Mouse (Mus musculus): ENCODE results near the gene Tmem199. TPM values are rescaled to one million over a fixed set of nuclear protein-coding genes. Genes with fewer than 3 reads are reported as not detected.

Tmem199 gene
- polyA plus RNA-seq, 1 experiment from 2014 or later, result 49.2 TPM

DNA sequence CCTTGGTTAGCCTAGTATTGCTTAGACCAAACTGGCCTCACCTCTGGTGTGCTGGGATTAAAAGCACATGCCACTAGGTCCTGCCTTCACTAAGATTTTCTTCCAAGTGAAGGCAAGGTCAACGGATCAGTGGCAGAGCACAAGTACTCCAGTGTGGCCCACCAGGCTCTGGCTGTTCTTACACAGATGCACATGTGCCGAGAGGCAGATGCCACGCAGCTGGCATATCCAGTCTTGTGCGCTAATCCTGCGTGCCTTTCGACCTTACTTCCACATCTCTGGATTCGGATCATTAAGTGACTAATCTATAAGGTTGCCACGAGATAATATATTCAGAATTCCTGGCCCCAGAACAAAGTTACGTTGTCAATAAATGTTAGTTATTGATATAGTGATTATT, 46.9 kb downstream of the Tmem199 start:
- H3K36me3 ChIP-seq (ENCODE audit: control insufficient read depth, insufficient read depth), result no peaks in the 10 kb centered on the region
- H3K9ac ChIP-seq (ENCODE audit: low read depth, low read length), result no peak overlapping the region
- ATAC-seq, result no peak
- no peak overlapping the region for H3K27ac ChIP-seq (ENCODE audit: low read depth, low read length)
- no peaks in the 10 kb centered on the region for H3K9me3 ChIP-seq (ENCODE audit: control insufficient read depth)
- H3K4me3 ChIP-seq (ENCODE audit: low read depth, low read length), result peak overlapping the region; percentile 71
- H3K27me3 ChIP-seq (replicated peaks; ENCODE audit: control insufficient read depth, insufficient read depth, low read length), result no peaks in the 10 kb centered on the region
- peak overlapping the region; percentile 92 for H3K4me2 ChIP-seq (replicated peaks; ENCODE audit: low read depth)
- 24% methylated on average over 9 of the region's 9 CpGs for whole genome bisulfite sequencing
- peaks cover 7% of the 10 kb centered on the region for H3K4me1 ChIP-seq (replicated peaks; ENCODE audit: control insufficient read depth, insufficient read depth, low read length)
- no peak for TF ChIP-seq CTCF (IDR thresholded peaks at IDR 0.05; ENCODE audit: low read depth)

DNA sequence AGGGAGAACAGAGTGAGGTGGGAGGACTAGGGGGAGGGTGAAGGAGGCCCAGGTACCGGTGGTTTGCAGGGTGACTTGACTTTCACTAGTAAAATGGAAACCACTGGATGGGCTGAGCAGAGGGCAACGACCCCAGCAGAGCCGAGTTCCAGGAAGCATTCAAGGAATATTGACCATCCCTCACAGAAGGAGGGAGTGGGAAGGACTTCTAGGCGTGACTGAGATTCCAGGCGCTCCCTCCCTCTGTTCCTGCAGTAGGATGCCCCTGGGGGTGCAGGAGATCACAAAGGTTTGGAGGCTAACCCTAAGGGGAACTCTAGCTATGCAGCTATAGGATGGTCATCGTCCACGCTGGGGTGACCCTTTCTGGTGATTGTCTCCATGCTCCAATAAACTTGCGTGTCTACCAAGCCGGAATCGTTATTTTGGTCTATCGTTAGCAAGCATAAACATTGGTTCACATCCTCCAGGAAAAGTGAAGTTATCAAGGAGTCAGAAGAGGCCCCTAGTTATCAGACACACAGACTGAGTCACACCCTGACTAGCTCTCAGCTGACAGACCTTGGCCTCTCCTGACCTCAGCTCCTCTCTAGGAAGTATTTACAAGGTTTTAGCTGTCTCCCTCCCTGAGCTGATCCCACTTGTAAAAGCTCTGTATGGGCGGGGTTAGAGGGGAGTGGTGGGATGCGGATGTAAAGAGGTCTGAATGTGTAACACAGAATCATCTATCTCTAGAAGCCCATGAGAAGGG, 48.5 kb downstream of the Tmem199 start:
- no peak for TF ChIP-seq CTCF (IDR thresholded peaks at IDR 0.05; ENCODE audit: low read depth)
- Histone ChIP-seq H3K4me1 (replicated peaks; ENCODE audit: control insufficient read depth, insufficient read depth, low read length) (peaks cover 7% of the 10 kb centered on the region), H3K9ac (ENCODE audit: low read depth, low read length) (no peak overlapping the region), H3K36me3 (ENCODE audit: control insufficient read depth, insufficient read depth) (no peaks in the 10 kb centered on the region), H3K9me3 (ENCODE audit: control insufficient read depth) (no peaks in the 10 kb centered on the region), H3K27me3 (replicated peaks; ENCODE audit: control insufficient read depth, insufficient read depth, low read length) (no peaks in the 10 kb centered on the region), H3K4me2 (replicated peaks; ENCODE audit: low read depth) (peak overlapping the region; percentile 28; the same call in 1 of the 2 replicates), H3K4me3 (ENCODE audit: low read depth, low read length) (no peak overlapping the region), H3K27ac (ENCODE audit: low read depth, low read length) (peak overlapping the region; percentile 63)
- WGBS, result 19% methylated on average over 13 of the region's 13 CpGs
- peak; percentile 63 for ATAC-seq

- peak overlapping the region; percentile 63 for H3K27ac ChIP-seq (ENCODE audit: low read depth, low read length)
- H3K27me3 ChIP-seq (replicated peaks; ENCODE audit: control insufficient read depth, insufficient read depth, low read length), result no peaks in the 10 kb centered on the region
- ATAC-seq, result peak; percentile 64
- peak; percentile 34 for TF ChIP-seq CTCF (IDR thresholded peaks at IDR 0.05; ENCODE audit: low read depth)
- no peak overlapping the region for H3K4me3 ChIP-seq (ENCODE audit: low read depth, low read length)
- H3K9me3 ChIP-seq (ENCODE audit: control insufficient read depth), result no peaks in the 10 kb centered on the region
- H3K4me1 ChIP-seq (replicated peaks; ENCODE audit: control insufficient read depth, insufficient read depth, low read length), result peaks cover 7% of the 10 kb centered on the region
- H3K4me2 ChIP-seq (replicated peaks; ENCODE audit: low read depth), result peak overlapping the region; percentile 28; the same call in 1 of the 2 replicates
- WGBS, result 46% methylated on average over 5 of the region's 5 CpGs
- no peak overlapping the region for H3K9ac ChIP-seq (ENCODE audit: low read depth, low read length)
- H3K36me3 ChIP-seq (ENCODE audit: control insufficient read depth, insufficient read depth), result no peaks in the 10 kb centered on the region
Measured at GRCm38 (mm10) chr11:78462669-78463068, 49.3 kb downstream of the Tmem199 start.

DNA sequence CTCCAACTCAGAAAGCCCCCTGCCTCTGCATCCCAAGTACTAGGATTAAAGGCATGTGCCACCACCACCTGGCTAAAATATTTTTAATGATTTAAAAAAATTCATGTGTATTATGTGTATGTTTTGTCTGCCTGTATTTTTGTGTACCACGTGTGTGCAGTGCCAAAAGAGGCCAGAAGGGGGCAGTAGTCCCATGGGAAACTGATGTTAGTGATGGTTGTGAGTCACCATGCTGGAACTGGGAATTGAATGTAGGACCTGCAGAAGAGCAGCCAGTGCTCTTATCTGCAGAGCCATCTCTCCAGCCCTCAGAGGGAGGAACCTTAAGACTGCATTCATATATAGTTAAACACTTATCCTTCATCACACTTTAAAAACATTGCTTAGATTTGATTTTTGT, 50.1 kb downstream of the Tmem199 start:
- H3K4me1 ChIP-seq (replicated peaks; ENCODE audit: control insufficient read depth, insufficient read depth, low read length), result peaks cover 7% of the 10 kb centered on the region
- no peak overlapping the region for H3K9ac ChIP-seq (ENCODE audit: low read depth, low read length)
- H3K27ac ChIP-seq (ENCODE audit: low read depth, low read length), result peak overlapping the region; percentile 63; the same call in 1 of the 2 replicates
- no peaks in the 10 kb centered on the region for H3K36me3 ChIP-seq (ENCODE audit: control insufficient read depth, insufficient read depth)
- WGBS, result 65% methylated on average over 1 of the region's 1 CpGs
- H3K4me2 ChIP-seq (replicated peaks; ENCODE audit: low read depth), result no peak overlapping the region
- TF ChIP-seq CTCF (IDR thresholded peaks at IDR 0.05; ENCODE audit: low read depth), result peak; percentile 61
- ATAC-seq, result no peak
- no peaks in the 10 kb centered on the region for H3K27me3 ChIP-seq (replicated peaks; ENCODE audit: control insufficient read depth, insufficient read depth, low read length)
- no peak overlapping the region for H3K4me3 ChIP-seq (ENCODE audit: low read depth, low read length)
- no peaks in the 10 kb centered on the region for H3K9me3 ChIP-seq (ENCODE audit: control insufficient read depth)

- Histone ChIP-seq H3K27me3 (replicated peaks; ENCODE audit: control insufficient read depth, insufficient read depth, low read length) (0 out of 2 replicates have a peak, but pooled peaks cover 3% of the 10 kb centered on the region), H3K4me1 (replicated peaks; ENCODE audit: control insufficient read depth, insufficient read depth, low read length) (peaks cover 3% of the 10 kb centered on the region; the same call in 1 of the 2 replicates), H3K9me3 (ENCODE audit: control insufficient read depth) (no peaks in the 10 kb centered on the region), H3K36me3 (ENCODE audit: control insufficient read depth, insufficient read depth) (no peaks in the 10 kb centered on the region), H3K27ac (ENCODE audit: low read depth, low read length) (no peak overlapping the region), H3K4me2 (replicated peaks; ENCODE audit: low read depth) (no peak overlapping the region), H3K4me3 (ENCODE audit: low read depth, low read length) (no peak overlapping the region), H3K9ac (ENCODE audit: low read depth, low read length) (no peak overlapping the region)
- ATAC-seq, result no peak
- whole genome bisulfite sequencing, result 82% methylated on average over 17 of the region's 17 CpGs
- TF ChIP-seq CTCF (IDR thresholded peaks at IDR 0.05; ENCODE audit: low read depth), result no peak
Measured at GRCm38 (mm10) chr11:78458740-78459139, 53.2 kb downstream of the Tmem199 start.

Other genes starting within 250 kb of the Tmem199 start
- 0.07 TPM in 1 of 2 replicates, not detected in the other for gene BC030499, start 221.3 kb downstream of the Tmem199 start, polyA plus RNA-seq (2015; fragmentation: Nextera tagmentation; extraction: Ambion mirVana)
- 4.5 and 4.6 TPM in 2 replicates for gene Spag5, start 210.6 kb downstream of the Tmem199 start, polyA plus RNA-seq (2015; fragmentation: Nextera tagmentation; extraction: Ambion mirVana)
- 9.3 and 9.4 TPM in 2 replicates for gene Aldoc, start 189.2 kb downstream of the Tmem199 start, polyA plus RNA-seq (2015; fragmentation: Nextera tagmentation; extraction: Ambion mirVana)
- gene Pigs, start 183.8 kb downstream of the Tmem199 start, polyA plus RNA-seq (2015; fragmentation: Nextera tagmentation; extraction: Ambion mirVana), result 58.6 and 60.8 TPM in 2 replicates
- 26.9 and 28.4 TPM in 2 replicates for gene Unc119, start 168.7 kb downstream of the Tmem199 start, polyA plus RNA-seq (2015; fragmentation: Nextera tagmentation; extraction: Ambion mirVana)
- gene Foxn1, start 125.6 kb downstream of the Tmem199 start, polyA plus RNA-seq (2015; fragmentation: Nextera tagmentation; extraction: Ambion mirVana), result not detected in 2 replicates
- gene Slc13a2, start 90.0 kb downstream of the Tmem199 start, polyA plus RNA-seq (2015; fragmentation: Nextera tagmentation; extraction: Ambion mirVana), result 31.4 and 36.6 TPM in 2 replicates
- gene Slc46a1, start 46.5 kb downstream of the Tmem199 start, polyA plus RNA-seq (2015; fragmentation: Nextera tagmentation; extraction: Ambion mirVana), result 68.7 and 71.6 TPM in 2 replicates
- 0.94 and 1.0 TPM in 2 replicates for gene Sarm1, start 14.4 kb downstream of the Tmem199 start, polyA plus RNA-seq (2015; fragmentation: Nextera tagmentation; extraction: Ambion mirVana)
- 0.85 and 1.2 TPM in 2 replicates for gene Vtn, start 13.1 kb downstream of the Tmem199 start, polyA plus RNA-seq (2015; fragmentation: Nextera tagmentation; extraction: Ambion mirVana)
- not detected in 2 replicates for gene Sebox, start 8.7 kb downstream of the Tmem199 start, polyA plus RNA-seq (2015; fragmentation: Nextera tagmentation; extraction: Ambion mirVana)
- gene Poldip2, start within 50 bp of the Tmem199 start, polyA plus RNA-seq (2015; fragmentation: Nextera tagmentation; extraction: Ambion mirVana), result 65.8 and 67.1 TPM in 2 replicates
- 64.7 and 71.5 TPM in 2 replicates for gene Tnfaip1, start 24.2 kb upstream of the Tmem199 start, polyA plus RNA-seq (2015; fragmentation: Nextera tagmentation; extraction: Ambion mirVana)
- gene Ift20, start 24.2 kb upstream of the Tmem199 start, polyA plus RNA-seq (2015; fragmentation: Nextera tagmentation; extraction: Ambion mirVana), result 221 and 222 TPM in 2 replicates
- 83.9 and 86.9 TPM in 2 replicates for gene Tmem97, start 38.6 kb upstream of the Tmem199 start, polyA plus RNA-seq (2015; fragmentation: Nextera tagmentation; extraction: Ambion mirVana)
- gene Nlk, start 185.2 kb upstream of the Tmem199 start, polyA plus RNA-seq (2015; fragmentation: Nextera tagmentation; extraction: Ambion mirVana), result 14.2 and 15.7 TPM in 2 replicates
- gene Ccnq, start 239.6 kb upstream of the Tmem199 start, polyA plus RNA-seq (2015; fragmentation: Nextera tagmentation; extraction: Ambion mirVana), result 32.0 and 33.4 TPM in 2 replicates